Mouse (Mus musculus): ENCODE data around the gene Ube2h. TPM values are rescaled to one million over a fixed set of nuclear protein-coding genes. Genes with fewer than 3 reads are reported as not detected.
A peak's percentile ranks its signal among the peaks of the same experiment; 100 is the strongest.
"Not testable (repeated sequence)": the region's sequence is repeated elsewhere in the genome, so short reads cannot be mapped to it uniquely, and the experiment has no call there.

Ube2h gene
- total RNA-seq, 2 experiments from 2014 or later, result 90.5 to 92.1 TPM

- DNase-seq (ENCODE audit: extremely low spot score in 1 of 2, low spot score in 2 of 2), result no peak
Observed at GRCm38 (mm10) chr6:30321002-30321401, 16.7 kb upstream of the Ube2h start.

DNA sequence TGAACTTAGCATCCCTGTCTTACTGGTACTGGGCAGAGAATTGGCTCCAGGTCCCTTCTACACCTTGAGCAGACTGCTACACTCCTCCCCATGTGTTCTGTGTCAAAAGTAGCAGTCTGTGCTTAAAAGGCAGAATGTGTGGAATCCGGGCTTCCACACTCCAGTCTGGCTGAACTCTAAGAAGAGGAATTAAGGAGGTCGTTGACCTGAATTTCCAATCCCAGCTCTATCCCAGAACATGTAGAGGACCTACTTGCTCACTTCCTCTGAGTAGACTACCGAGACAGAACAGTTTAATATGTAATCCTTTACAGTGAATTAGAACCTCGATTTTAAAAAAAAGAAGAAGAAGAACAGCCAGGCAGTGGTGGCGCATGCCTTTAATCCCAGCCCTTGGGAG is 14.9 kb upstream of the Ube2h start:
- TF ChIP-seq CTCF (IDR thresholded peaks at IDR 0.05), result no peak
- intact Hi-C loops (cut with DNase I), result no loop called here
- no peak for DNase-seq (ENCODE audit: extremely low spot score in 1 of 2, low spot score in 2 of 2)
- Histone ChIP-seq H3K4me3 (no peak overlapping the region), H3K27ac (no peak overlapping the region)

More at GRCm38 (mm10) chr6:30321002-30321401, 16.7 kb upstream of the Ube2h start:
- no peak for TF ChIP-seq CTCF (IDR thresholded peaks at IDR 0.05)
- H3K27ac ChIP-seq, result no peak overlapping the region
- intact Hi-C loops (cut with DNase I), result no loop called here
- no peak overlapping the region for H3K4me3 ChIP-seq

GRCm38 (mm10) chr6:30312006-30312405 is 7.7 kb upstream of the Ube2h start:
- TF ChIP-seq CTCF (IDR thresholded peaks at IDR 0.05), result no peak
- Histone ChIP-seq H3K4me3 (no peak overlapping the region), H3K27ac (no peak overlapping the region)
- intact Hi-C loops (cut with DNase I), result no loop called here
- no peak for DNase-seq (ENCODE audit: extremely low spot score in 1 of 2, low spot score in 2 of 2)

- intact Hi-C loops (cut with DNase I), result loop anchor here (5.0 to 10.0 kb wide), 2 partner anchors 34 to 704 kb away; partner anchors contain the start of gene Tnpo3
- no peak overlapping the region for H3K4me3 ChIP-seq
- no peak for DNase-seq (ENCODE audit: extremely low spot score in 1 of 2, low spot score in 2 of 2)
- TF ChIP-seq CTCF (IDR thresholded peaks at IDR 0.05), result no peak
- H3K27ac ChIP-seq, result no peak overlapping the region
Observed at GRCm38 (mm10) chr6:30308751-30309150, 4.4 kb upstream of the Ube2h start.

DNA sequence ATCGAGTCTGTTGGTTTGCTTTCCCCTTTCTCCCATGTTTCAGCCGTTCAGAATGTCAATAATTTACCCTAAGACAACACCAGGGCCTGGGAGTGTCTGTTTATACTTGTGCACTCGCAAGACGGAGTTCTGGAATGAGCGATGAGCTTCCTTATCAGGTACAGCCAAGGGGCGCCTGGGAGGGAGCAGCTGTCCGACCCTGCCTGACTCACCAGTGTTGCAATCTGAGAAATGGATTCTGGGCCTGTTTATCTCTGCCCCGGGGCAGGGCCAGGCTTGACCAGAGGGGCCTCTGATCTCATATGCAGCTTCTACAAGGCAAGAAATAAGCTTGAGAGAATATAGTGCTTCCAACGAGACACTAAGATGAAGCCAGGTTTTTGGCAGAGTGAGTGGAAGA is 3.4 kb upstream of the Ube2h start:
- no peak for TF ChIP-seq CTCF (IDR thresholded peaks at IDR 0.05)
- Histone ChIP-seq H3K4me3 (no peak overlapping the region), H3K27ac (no peak overlapping the region)
- no peak for DNase-seq (ENCODE audit: extremely low spot score in 1 of 2, low spot score in 2 of 2)
- intact Hi-C loops (cut with DNase I), result loop anchor here (5.0 to 10.0 kb wide), 2 partner anchors 35 to 703 kb away; partner anchors contain the start of gene Tnpo3

DNA sequence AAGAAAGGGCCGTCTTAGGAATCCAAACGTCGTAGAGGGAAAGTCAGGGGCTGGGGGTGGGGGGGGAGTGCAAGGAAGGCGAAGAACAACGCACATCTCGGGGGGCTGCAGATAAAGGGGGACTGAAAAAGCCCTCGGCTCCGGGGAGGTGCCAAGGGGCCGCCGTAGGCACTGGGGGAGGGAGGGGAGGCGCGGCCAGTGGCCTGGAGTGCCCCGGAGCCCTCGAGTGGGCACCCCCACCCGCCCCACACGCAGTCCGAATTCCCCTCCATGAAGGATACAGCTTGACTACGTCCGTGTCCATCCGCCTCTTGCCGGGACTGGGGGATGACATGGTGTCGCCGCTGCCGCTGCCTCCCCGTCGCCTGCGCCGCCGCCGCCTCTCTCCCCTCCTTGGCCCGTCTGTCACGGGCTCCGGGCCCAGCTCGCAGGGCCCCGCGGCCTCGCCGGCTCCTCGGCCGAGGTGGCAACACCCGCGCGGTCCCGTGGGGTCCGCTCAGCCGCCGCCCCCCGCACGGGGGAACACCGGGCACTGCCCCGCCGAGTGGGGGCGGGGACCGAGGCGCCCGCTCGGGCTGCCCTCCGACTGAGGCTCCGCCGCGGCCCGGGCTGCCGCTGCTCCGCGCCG is 454 bp downstream of the Ube2h start:
- peak overlapping the region; percentile 79 for H3K4me3 ChIP-seq
- peak overlapping the region; percentile 90 for H3K27ac ChIP-seq
- not testable (repeated sequence) for DNase-seq (ENCODE audit: extremely low spot score in 1 of 2, low spot score in 2 of 2)
- intact Hi-C loops (cut with DNase I), result loop anchor here (10.0 kb wide), 1 partner anchor 699 kb away; the partner anchor contains the start of gene Tnpo3

DNA sequence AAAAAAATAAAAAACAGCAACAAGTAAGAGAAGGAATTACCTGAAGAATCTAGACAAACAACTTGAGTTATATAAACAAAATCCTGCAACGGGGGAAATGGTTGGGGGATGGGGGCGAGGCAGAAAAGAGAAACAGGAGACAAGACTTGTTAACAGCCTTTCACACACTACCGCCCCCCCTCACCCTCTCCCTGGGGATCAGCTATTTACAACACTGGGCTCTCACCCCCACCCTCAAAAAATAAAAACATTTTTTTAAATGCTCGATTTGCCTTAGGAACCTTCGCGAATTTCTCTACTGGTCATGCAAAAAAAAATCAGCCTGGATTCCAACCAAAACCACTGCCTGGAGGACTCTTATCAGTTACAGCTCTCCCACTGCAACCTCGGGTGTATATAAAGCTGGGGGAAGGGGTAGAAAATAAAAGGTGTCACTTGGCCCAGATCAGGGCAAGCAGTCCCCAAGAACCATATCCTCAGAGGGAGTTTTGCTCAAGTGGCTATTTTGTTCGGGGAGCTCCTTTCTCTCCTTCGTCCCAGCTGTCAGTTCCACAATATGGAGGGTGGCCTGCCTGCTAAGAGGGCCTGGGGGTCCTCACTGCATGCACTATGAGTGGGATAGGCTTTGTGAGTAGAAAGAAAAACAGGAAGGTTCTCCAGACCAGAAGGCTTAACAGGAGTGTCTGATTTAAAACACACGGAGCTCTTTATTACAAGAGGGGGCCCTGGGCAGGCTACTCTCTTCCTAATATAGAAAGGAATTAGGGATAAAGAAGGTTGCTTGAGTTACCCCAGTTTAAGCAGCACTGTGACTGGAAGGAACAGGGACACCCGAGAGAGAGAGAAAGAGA is 1.3 kb downstream of the Ube2h start:
- no peak for TF ChIP-seq CTCF (IDR thresholded peaks at IDR 0.05)
- intact Hi-C loops (cut with DNase I), result loop anchor here (10.0 kb wide), 1 partner anchor 698 kb away; the partner anchor contains the start of gene Tnpo3
- Histone ChIP-seq H3K27ac (peak overlapping the region; percentile 90), H3K4me3 (peak overlapping the region; percentile 79)
- DNase-seq (ENCODE audit: extremely low spot score in 1 of 2, low spot score in 2 of 2), result peak; percentile 12 to 19

DNA sequence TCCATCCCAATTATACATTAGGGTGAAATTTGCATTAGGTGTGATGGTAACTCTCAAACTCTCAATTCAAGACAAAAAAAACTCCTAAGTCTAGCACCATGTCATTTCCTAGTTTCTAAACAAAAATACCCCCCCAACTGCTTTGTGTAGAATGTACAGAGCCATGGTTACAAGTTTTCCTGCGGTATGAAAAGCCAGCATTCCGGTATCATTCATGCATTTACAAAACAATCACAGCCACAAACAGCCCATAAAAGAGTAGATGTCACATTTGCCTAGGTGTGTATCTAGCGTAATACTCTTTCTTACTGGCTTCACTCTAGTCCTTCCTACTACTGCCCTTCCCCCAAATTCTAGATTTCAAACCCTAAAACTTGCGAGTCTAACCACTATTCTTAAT is 2.2 kb downstream of the Ube2h start:
- no peak for DNase-seq (ENCODE audit: extremely low spot score in 1 of 2, low spot score in 2 of 2)
- Histone ChIP-seq H3K27ac (peak overlapping the region; percentile 59), H3K4me3 (peak overlapping the region; percentile 79)
- no peak for TF ChIP-seq CTCF (IDR thresholded peaks at IDR 0.05)
- intact Hi-C loops (cut with DNase I), result loop anchor here (10.0 kb wide), 1 partner anchor 697 kb away; the partner anchor contains the start of gene Tnpo3

DNA sequence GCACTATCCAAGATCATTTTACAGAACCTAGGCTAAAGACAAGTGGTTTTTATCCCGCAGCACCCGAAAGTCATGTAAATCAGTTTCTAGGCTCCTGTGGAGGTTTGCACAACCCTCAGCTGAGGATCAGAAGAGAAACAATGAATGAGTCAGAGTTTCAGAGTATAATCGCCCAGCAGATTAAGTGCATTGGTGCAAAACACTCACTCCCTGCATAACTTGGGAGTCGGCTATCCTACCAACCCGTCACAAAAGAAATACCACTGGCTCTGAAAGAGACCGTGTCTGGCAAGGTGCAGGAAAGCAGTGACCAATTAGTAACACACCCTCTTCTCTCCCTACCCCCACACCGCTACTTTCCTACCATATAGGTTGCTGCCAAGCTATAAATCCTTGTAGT is 3.4 kb downstream of the Ube2h start:
- Histone ChIP-seq H3K4me3 (peak overlapping the region; percentile 79), H3K27ac (peak overlapping the region; percentile 78)
- DNase-seq (ENCODE audit: extremely low spot score in 1 of 2, low spot score in 2 of 2), result no peak
- intact Hi-C loops (cut with DNase I), result loop anchor here (10.0 kb wide), 1 partner anchor 696 kb away; the partner anchor contains the start of gene Tnpo3
- no peak for TF ChIP-seq CTCF (IDR thresholded peaks at IDR 0.05)

GRCm38 (mm10) chr6:30300372-30300771 is 4.0 kb downstream of the Ube2h start:
- Histone ChIP-seq H3K4me3 (peak overlapping the region; percentile 79), H3K27ac (peak overlapping the region; percentile 78)
- no peak for TF ChIP-seq CTCF (IDR thresholded peaks at IDR 0.05)
- intact Hi-C loops (cut with DNase I), result loop anchor here (10.0 kb wide), 1 partner anchor 696 kb away; the partner anchor contains the start of gene Tnpo3
- DNase-seq (ENCODE audit: extremely low spot score in 1 of 2, low spot score in 2 of 2), result peak; percentile 49 to 74

DNA sequence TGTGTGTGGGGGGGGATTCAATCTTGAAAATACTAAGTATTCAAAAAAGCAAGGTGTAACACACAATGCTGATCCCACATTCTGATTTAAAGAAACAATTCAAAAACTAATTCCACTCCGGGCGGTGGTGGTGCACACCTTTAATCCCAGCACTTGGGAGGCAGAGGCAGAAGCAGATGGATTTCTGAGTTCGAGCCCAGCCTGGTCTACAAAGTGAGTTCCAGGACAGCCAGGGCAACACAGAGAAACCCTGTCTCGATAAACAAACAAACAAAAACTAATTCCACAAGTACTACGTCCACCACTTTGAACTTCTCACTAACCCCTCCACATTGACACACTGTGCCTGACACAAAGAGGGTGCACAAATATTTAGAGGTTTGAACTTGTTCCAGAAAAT is 4.7 kb downstream of the Ube2h start:
- no peak overlapping the region for H3K4me3 ChIP-seq
- no peak for TF ChIP-seq CTCF (IDR thresholded peaks at IDR 0.05)
- DNase-seq (ENCODE audit: extremely low spot score in 1 of 2, low spot score in 2 of 2), result no peak
- intact Hi-C loops (cut with DNase I), result loop anchor here (10.0 kb wide), 1 partner anchor 695 kb away; the partner anchor contains the start of gene Tnpo3
- H3K27ac ChIP-seq, result peak overlapping the region; percentile 78

- H3K4me3 ChIP-seq, result no peak overlapping the region
- TF ChIP-seq CTCF (IDR thresholded peaks at IDR 0.05), result no peak
- intact Hi-C loops (cut with DNase I), result no loop called here
- no peak for DNase-seq (ENCODE audit: extremely low spot score in 1 of 2, low spot score in 2 of 2)
- no peak overlapping the region for H3K27ac ChIP-seq
Observed at GRCm38 (mm10) chr6:30299116-30299515, 5.2 kb downstream of the Ube2h start.
